Mouse (Mus musculus) A20 (cell line): ENCODE measurements around the gene Slc10a7.
"Not testable (repeated sequence)": the region's sequence is repeated elsewhere in the genome, so short reads cannot be mapped to it uniquely, and the experiment has no call there.

Experiments used
- DNase-seq: peaks from one replicate; pipeline ENCODE4 v3.0.0-alpha.2; 2011; ENCODE audit warnings: low read depth, low spot score

Gene Slc10a7

DNA sequence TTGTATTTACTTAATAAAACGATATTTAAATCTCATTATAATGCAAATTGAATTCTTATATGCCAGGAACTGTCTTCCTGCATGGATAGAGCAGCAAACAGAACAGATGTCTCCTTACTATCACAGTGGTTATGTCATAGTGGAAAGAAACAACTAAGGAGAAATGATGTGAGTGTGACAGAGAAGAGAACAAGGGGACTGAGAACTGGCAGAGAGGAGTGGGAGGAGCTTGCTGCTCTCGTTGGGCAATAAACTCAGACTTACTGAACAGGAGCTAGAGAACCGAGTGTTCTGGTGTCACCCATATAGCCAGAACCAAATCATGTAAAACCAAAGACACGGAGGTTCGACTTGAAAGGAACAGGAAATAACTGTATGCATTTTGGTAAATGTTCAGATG is 158.3 kb downstream of the Slc10a7 start:
- no peak for DNase-seq

DNA sequence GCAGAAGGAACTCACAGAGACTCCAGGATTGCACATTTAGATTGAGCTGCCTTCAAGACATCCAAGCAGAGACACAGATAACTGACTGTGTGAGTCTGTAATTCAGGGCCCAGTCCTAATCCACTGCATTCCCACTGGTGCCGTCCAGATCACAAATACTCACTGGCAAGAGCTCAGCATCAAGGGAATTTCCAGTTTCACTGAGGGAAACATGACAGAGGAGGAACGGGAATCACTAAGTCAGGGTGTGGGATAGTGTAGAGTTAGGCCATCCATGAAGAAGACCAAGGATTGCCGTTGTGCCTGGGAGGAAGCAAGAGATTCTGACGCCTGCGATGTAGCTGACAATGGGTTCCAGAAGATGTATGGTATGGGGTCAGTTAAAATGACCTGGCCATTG is 159.1 kb downstream of the Slc10a7 start:
- no peak for DNase-seq

- DNase-seq, result no peak
Measured at GRCm38 (mm10) chr8:78670241-78670640, 161.1 kb downstream of the Slc10a7 start.

- DNase-seq, result no peak
Measured at GRCm38 (mm10) chr8:78678541-78679219, 169.5 kb downstream of the Slc10a7 start.

DNA sequence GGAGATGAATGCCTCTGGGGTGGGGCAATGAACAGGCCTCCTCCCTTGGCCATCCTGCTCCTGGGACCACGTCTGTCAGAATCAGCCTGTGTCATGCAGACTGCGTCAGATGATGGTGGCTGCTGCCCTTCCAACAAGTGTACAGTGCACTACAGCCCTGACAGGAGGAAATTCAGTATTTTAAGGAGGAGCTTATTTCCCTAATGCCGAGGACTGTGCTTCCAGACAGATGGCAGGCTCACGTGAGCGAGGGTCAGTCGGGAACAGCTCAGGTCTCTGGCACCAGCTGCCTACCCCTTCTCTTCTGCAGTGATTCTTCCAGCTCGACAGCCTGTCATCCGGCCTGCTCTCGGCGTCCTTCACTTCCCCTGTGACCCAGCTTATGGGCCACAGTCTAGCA is 181.6 kb downstream of the Slc10a7 start:
- DNase-seq, result no peak

GRCm38 (mm10) chr8:78698331-78698741 is 189.2 kb downstream of the Slc10a7 start:
- DNase-seq, result no peak

DNA sequence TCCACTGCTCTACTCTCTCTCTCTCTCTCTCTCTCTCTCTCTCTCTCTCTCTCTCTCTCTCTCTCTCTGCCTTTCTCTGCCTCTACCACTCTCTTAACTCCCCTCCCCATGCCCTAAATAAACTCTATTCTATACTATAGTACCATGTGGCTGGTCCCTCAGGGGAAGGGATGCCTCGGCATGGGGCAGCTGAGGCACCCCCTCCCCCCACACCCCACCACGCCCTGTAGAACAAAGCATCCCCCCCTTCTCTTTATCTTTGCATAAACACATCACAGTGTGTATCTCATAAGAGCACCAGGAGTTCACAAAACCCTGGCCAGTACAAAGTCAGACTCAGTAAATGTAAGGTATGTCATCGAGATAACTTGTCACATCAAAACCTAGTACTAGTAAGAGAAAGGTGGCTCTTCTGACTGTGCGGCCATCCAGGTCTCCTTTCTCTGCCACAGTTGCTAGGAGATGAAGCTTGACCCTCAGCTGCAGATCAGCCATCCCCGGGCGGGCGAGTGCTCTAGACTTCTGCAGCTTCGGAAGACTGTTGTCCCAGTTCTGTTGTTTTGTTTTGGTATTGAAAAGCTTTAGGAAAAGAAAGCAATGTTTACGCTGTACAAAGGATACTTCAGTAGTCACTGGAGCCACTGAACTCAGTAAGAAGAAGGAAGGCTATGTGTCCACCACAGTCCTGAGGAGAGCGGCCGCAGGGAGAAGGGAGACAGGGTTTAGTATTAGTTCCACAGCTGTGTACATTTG is 194.1 kb downstream of the Slc10a7 start:
- no peak for DNase-seq

GRCm38 (mm10) chr8:78705980-78706379 is 196.8 kb downstream of the Slc10a7 start:
- no peak for DNase-seq

DNA sequence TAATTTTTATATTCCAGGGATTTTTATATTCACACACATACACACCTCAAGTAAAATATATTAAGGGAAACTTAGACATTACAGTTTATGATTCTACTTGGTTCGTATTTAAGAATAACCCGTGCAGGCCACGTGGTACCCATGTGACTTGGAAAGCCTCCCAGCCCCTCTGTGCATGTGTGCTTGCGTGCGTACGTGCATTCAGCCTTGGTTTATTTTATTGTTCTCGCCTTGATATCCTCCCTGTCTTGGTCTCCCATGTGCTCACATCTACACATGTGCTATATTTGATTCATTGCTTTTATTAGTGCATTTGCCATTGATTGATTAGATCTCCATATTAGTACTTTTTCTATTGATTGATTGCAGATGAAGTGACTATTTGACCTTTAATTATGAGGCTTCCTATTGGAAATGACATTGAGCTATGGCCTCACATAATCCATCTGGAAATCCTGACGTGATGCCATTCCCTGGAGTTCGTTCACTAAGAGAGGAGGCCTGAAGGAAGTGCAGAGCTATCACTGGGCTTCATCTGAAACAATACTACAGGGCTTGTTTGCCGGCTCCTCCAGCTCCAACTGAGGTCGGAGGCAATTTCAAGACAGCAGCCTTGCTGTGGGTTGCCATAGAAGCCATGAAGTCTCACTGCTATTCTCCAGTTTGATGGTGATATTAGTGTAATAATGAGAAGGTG is 200.9 kb downstream of the Slc10a7 start:
- no peak for DNase-seq

- no peak for DNase-seq
Measured at GRCm38 (mm10) chr8:78710961-78711360, 201.8 kb downstream of the Slc10a7 start.

DNA sequence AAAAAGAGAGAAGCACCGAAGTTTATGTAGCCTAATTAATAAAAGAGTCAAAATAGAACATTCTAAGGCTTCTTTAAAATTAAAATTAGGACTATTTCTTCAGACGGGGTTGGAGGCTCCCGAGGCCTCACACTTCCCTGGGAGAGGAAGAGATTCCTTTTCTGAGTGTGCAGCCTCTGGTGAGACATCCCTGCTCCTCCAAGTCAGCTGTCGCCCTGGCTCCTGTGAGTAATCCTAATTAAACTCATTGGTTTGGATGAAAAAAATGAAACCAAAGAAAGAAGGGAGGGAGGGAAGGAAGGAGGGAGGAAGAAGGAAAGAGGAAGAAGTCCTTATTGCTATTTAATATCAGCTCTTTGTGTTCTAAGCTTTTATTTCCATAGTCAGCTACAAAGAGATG is 205.7 kb downstream of the Slc10a7 start:
- no peak for DNase-seq

GRCm38 (mm10) chr8:78716546-78716945 is 207.4 kb downstream of the Slc10a7 start:
- no peak for DNase-seq

DNA sequence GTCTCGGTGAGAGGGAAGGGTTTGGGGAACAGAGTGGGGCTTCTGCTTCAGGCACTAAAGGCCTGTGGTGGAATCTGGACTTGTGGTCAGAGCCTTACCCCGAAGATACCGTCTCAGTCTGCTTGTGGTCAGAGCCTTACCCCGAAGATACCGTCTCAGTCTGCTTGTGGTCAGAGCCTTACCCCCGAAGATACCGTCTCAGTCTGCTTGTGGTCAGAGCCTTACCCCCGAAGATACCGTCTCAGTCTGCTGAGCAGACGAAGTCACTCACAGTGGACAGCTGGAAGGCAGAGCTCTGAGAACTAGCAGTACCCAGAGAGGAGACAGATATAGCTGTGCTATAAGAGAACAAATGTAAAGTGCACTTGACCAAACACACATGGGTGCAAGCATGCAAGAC is 208.0 kb downstream of the Slc10a7 start:
- DNase-seq, result not testable (repeated sequence)

DNA sequence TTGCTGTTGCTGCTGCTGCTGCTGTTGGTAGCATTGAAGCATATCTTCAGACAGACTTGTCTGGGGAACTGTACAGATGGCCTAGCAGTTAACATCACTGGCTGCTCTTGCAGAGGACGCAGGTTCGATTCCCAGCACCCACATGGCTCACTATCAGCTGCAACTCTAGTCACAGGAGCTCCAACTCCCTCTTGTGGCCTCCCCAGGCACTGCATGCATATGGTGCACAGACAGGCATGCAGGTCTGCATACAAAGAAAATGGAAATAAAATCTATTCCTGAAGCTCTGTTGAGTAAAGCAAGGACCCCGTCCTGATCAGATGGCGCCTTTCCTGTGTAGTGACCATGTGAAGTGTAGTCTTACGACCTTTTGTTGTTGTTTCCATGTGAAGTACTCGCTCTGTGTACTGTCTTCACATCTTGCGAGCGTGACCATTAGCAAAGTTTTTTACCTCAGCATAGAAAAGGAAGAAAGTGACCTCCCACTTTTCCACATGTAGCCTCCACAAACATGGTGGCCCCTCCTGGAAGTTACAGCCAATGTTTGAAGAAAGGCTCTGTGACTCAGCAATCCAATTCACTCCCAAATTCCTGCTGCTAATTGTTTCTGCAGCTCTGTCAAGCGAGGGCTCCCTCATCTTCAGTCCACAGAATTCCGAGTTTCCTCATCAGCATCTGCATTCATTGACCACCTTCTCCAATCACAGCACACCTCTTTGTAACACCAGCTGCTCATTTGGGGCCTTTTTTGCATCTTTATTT is 210.3 kb downstream of the Slc10a7 start:
- peak; percentile 16 for DNase-seq

DNA sequence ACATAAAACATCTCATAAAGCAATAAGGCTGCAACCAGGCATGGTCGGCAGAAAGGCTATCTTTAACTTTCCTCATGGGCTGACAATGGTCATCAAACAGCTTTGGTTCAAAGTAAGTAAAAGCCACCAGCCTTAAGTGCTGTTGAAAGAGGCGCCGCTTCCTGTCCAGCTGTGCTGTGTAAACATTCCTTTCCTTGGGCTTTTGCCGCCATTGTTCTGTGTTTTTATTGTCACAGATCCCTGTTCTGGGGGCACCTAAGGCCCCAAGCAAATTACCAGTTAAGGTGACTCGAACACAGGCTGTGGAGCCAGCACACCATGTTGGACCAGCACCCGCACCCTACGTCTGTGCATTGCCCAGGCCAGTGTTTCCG is 210.9 kb downstream of the Slc10a7 start:
- DNase-seq, result no peak

GRCm38 (mm10) chr8:78721576-78721975 is 212.4 kb downstream of the Slc10a7 start:
- no peak for DNase-seq

DNA sequence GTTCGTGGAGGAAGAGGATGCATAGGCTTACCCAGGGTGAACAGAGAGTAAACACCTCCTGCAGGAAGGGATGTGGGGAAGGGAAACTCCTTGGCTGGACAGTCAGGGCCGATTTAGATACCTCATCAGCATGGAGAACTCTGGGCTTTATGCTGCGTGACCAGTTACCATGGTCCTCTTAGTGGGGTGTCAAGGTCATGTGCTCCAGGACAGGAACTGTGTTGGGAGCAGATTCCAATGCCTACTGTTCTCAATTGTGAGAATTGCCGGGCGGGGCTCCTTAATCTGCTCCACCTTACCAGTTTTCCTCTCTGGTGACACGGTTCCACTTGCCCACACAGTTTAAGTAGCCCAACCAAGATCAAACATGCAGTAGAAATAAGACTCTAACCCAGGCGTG is 213.1 kb downstream of the Slc10a7 start:
- no peak for DNase-seq

- DNase-seq, result no peak
Measured at GRCm38 (mm10) chr8:78724832-78725231, 215.7 kb downstream of the Slc10a7 start.

DNA sequence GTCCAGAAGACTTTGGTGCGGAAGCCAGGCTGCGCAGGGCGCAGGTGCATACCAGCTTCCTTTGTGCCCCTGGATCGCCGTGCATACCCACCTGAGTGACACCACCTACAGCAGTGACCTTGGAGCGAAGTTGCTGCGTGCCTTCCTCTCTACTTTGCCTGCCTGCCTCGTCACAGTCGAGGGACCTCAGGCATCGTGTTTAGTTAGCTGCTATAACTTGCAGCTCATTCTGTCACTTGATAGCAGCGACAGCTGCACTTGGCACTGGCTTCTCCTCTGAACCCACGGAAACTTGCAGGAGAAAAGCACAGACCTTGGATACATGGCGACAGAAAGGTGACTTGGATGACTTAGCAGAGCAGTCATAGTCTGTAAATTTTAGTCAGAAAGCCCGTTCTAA is 219.1 kb downstream of the Slc10a7 start:
- DNase-seq, result no peak

GRCm38 (mm10) chr8:78732410-78732809 is 223.3 kb downstream of the Slc10a7 start:
- no peak for DNase-seq

DNA sequence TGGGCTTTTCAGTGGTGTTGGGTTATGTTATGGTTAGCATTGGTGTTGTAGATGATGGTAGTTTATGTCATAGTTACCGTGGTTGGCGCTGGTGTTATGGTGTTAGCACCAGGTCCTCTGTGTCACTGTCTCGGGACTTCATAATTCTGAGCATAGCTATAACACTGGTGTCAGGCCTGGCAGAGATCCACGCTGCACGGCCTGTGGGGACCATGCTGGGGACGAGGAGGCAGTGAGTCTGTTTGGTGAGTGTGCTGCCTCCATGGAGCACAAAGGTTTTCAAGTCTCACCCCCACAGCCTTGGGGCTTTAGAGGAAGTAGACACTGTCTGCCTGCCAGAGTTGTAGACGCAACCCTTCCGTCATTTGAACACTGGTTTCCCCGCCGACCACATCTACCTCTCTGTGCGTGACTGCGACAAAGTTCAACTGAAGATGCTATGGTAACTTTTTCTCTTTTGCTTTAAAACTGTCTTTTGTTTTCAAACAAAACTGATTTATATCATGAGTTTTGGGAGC is 223.9 kb downstream of the Slc10a7 start:
- DNase-seq, result no peak
